Mouse (Mus musculus): ENCODE data around the gene Cyp2f2.

The Cyp2f2 gene

DNA sequence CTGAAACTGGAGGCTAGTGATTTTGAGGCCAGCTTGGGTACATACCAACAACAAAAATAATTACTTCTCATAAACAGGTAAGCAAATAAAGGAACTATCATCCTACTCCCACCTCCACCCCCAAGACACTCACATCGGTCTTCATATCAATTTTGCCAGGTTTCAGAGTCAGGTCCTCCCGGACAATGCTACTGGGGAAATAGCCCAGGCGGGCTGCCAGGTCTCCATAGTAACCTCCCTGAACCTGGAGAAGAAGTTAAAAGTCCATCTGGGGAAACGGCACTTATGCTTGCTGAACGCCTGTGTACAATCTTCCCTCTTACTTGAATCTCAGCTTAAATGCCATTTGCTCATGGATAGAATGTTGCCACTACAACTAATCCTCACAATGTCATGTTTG is 60.3 kb downstream of the Cyp2f2 start:
- DNase-seq, result peak; percentile 88

DNA sequence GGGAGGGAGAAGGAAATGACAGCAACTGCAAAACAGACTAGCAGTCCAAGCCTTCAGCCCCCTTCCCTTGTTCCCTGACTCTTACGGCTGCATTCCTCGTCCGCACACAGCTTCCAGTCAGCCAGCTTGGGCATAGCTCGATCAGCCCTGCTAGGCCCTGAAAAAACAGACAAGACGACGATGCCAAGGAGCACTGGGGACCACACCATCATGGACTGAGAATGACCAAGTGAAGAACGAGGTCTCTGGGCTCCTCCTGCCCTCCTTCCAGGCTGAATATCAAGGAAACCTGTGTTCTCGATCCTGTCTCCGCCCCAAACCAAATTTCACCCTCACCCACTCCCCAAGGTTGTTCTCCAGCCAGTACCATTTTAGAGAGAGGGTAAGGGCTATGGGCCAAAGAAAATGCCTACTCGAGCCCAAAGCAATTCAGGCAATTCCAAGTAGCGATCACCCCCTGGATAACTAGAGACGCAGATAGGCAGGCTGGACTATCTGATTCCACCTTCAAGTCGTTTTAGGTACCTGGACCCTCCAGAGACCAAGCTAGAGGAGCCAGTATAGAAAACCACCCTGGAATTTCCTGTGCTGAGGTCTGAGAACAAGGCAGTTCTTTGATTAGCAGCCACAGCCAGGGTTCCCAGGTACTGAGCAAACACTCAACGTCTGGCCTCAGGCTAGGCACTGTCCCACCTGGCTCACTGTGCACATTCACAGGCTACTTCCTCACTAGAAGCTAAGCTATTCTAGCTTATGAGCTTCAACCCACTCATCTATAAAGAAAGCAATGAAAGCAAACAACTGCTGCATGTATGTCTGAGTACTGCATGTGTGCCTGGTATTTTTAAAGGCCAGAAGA is 61.4 kb downstream of the Cyp2f2 start, which contains the start of the genes Gm21983 and Mia:
Gene Gm21983 (minus strand): TSS at position 250 of the 859 bp plus-strand sequence.
Gene Mia (minus strand): TSS at position 321 of the 859 bp plus-strand sequence.
- no peak for DNase-seq

DNA sequence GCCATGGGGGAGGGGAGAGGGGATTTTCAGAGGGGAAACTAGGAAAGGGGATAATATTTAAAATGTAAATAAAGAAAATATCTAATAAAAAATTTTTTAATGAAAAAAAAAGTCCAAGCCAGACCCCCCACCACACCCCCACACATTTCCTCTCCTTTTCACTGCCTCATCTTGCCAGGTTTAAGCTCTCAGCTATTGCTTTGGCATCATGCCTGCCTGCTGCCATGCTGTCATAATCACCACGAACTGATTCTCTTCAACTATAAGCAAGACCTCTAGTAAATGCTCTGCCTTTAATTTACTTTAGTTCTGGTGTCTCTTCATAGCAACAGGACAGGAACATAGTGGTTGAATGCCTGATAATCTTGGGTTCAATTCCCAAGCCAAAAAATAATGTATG is 62.8 kb downstream of the Cyp2f2 start:
- DNase-seq, result no peak

Data from kidney, postnatal 14 days (tissue).